Mouse (Mus musculus) cerebellum, postnatal 4 days (tissue): Measurements from ENCODE around the gene Gm32717.
"Not testable (repeated sequence)": the region's sequence is repeated elsewhere in the genome, so short reads cannot be mapped to it uniquely, and the experiment has no call there.

ENCODE experiments used
- DNase-seq, 2 experiments: peaks; one replicate each; pipeline ENCODE4 v3.0.0; 2022; ENCODE audit warnings: low spot score in 2 of 2, mixed read lengths in 1 of 2

Gene Gm32717

GRCm38 (mm10) chr10:118240680-118241079 lies at the start of gene Gm32717:
TSS of gene Gm32717 (minus strand) at chr10:118240780.
- not testable (repeated sequence) for DNase-seq

GRCm38 (mm10) chr10:118283016-118283415 lies 42.4 kb upstream of the Gm32717 start:
- DNase-seq, result not testable (repeated sequence)

- DNase-seq, result not testable (repeated sequence)
These were observed 42.0 kb upstream of the Gm32717 start for GRCm38 (mm10) chr10:118282565-118282964.

- DNase-seq, result not testable (repeated sequence)
These were observed 37.5 kb upstream of the Gm32717 start for GRCm38 (mm10) chr10:118278069-118278468.

- not testable (repeated sequence) for DNase-seq
These were observed 30.8 kb upstream of the Gm32717 start for GRCm38 (mm10) chr10:118271416-118271815.

- DNase-seq, result not testable (repeated sequence)
These were observed 28.2 kb upstream of the Gm32717 start for GRCm38 (mm10) chr10:118268812-118269211.

- DNase-seq, result not testable (repeated sequence)
These were observed 17.8 kb upstream of the Gm32717 start, which contains the start of gene Gm32802 for GRCm38 (mm10) chr10:118258388-118258787. TSS of gene Gm32802 (plus strand) at chr10:118258688.

- DNase-seq, result peak; percentile 23 to 55
These were observed 10.3 kb upstream of the Gm32717 start for GRCm38 (mm10) chr10:118250852-118251295.

GRCm38 (mm10) chr10:118249006-118249595 lies 8.5 kb upstream of the Gm32717 start:
- DNase-seq, result peak in 1 of 2 experiments; percentile 6

GRCm38 (mm10) chr10:118232607-118233006 lies 8.0 kb downstream of the Gm32717 start:
- not testable (repeated sequence) for DNase-seq

GRCm38 (mm10) chr10:118227629-118228028 lies 13.0 kb downstream of the Gm32717 start:
- not testable (repeated sequence) for DNase-seq

- peak in 1 of 2 experiments; percentile 10 for DNase-seq
These were observed 24.7 kb downstream of the Gm32717 start for GRCm38 (mm10) chr10:118215719-118216393.

GRCm38 (mm10) chr10:118204642-118205041 lies 35.9 kb downstream of the Gm32717 start, which contains the start of gene Il22:
TSS of gene Il22 (plus strand) at chr10:118204942.
- DNase-seq, result no peak

- not testable (repeated sequence) for DNase-seq
These were observed 45.4 kb downstream of the Gm32717 start for GRCm38 (mm10) chr10:118195150-118195549.
